Mouse (Mus musculus) WW6 (cell line): ENCODE measurements around the gene Ctse.

Source experiments
- DNase-seq: peaks from one replicate; pipeline ENCODE4 v3.0.0-alpha.2; 2013; ENCODE audit warnings: low read depth, low spot score

Gene Ctse

DNA sequence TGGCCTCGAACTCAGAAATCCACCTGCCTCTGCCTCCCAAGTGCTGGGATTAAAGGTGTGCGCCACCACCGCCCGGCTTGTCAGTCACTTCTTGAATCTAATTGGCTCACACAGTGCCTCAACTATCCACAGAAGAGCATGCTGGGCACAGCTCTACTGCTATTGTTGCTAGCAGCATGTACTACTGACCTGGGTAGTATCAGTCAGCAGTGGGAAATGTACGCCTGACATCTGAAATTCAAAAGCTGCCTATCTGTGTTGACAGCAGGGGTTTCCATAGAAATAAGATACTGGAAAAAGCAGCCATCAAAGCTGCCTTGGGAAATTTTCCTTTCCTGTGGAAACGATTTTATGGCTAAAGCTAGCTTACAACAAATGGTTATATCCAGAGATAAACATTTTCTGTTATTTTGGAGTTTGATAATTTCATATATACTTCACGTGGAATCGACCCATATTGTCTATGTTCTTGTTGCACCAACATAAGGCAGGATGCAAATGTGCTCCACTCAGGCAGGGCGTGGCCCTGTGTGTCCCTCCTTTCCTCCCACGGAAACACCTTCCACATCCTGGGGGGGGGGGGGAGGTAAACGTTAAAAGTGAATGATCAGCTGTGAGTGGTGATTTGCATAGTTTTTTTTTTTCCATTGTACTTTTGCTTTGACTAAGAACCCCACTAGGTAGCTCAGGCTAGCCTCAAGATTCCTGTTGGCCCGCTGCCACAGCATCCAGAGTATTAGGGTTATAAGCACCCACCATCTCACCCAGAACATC is 14.8 kb downstream of the Ctse start:
- no peak for DNase-seq

DNA sequence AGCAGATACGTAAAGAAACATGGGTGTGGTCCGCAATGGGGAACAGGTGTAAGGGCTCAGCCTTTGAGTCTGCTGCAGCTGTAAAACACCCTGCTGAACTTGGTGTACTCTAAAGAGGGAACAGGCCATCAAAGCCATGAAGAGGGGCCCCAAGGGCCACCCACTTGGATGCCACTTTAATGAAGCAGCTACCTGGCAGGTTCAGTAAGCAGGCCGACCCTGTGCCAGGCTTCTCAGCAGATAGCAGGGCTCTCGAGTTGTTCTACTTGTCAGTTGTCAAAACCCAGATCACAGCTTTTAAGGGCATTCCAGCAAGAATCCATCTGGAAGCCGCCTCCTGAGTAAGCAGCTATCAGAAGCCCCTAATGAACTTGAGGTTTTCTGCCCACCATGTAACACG is 17.5 kb downstream of the Ctse start:
- DNase-seq: no peak

- DNase-seq: peak; percentile 90
Observed at GRCm38 (mm10) chr1:131657945-131658354, 19.8 kb downstream of the Ctse start.

DNA sequence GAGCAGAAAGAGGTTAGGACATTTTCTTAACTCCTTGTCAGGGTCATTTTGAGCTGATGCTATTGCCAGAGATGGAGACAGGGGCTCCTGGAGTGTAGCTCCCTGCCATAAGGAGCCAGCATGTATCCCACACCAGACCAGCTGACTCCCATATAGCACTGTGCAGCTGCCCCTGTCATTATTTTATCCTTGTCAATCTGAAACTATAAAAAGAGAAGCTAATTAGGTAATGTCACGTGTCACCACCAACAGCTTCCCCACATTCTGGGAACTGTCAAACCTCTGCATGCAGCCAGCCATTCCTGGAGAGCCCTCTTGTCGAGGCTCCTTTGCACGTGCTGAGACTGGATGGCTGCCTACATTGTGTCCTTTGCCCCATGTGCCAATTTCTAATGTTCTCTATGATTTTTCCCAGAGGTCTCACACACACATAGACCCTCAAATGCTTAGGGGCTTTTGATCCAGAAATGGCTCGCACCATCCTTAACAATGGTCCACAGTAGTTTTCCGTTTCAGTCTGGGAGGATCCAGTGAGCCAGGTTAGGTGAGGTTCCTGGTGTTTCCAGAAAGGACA is 21.5 kb downstream of the Ctse start:
- DNase-seq: no peak

GRCm38 (mm10) chr1:131660266-131660665 is 22.2 kb downstream of the Ctse start:
- DNase-seq: no peak

DNA sequence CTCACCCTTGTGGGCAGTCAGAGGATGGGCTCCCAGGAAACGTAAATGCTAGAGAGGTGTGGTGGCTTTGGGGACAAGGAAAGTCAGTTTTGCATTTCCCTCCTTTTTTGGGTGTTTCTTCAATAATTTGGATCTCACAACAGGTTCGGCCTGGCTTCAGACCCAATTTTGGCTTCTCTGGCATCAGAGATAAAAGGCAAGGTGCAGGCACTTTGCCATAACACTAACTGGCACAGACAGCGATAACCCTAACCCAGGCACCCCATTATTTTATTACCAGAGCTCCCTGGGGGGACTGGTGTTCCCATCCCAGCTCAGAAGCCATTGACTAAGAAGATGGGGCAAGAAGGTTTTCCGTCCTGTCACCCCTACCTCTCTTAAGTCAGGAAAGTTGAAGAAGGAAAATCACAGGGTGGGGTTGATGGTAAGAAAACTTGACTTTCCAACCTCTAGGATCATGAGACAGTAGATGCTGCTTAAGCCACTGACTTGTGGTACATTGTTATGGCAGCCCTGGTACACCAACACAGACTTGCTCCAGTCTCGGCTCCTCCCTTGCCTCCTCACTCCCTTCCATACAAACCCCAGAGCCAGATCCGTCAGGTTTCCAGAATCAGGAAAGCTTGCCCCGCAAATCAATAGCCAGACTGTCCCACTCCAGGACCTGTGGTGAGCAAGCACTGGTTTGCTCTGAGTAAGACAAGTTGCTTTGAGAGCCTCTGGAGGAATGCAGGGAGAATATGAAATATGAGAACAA is 22.8 kb downstream of the Ctse start:
- DNase-seq: no peak

DNA sequence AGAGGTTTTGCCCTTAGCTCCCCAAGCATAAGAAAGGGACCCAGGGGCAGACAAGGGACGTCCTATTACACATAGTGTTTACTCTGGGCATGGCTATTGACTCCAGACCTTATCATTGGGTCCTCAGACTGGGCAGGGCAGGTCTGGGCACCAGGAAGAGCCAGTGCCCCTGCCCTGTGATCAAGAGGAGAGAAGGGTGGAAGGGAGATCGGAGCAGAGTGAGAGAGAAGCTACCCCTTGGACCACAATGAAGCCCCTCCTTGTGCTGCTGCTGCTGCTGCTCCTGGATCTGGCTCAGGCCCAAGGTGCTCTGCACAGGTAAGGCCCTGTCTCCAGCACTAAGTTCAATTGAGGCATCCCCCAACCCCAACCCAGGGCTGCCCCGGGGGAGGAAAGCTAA is 23.6 kb downstream of the Ctse start:
- DNase-seq: no peak

- no peak for DNase-seq
Observed at GRCm38 (mm10) chr1:131663286-131663995, 25.3 kb downstream of the Ctse start.

DNA sequence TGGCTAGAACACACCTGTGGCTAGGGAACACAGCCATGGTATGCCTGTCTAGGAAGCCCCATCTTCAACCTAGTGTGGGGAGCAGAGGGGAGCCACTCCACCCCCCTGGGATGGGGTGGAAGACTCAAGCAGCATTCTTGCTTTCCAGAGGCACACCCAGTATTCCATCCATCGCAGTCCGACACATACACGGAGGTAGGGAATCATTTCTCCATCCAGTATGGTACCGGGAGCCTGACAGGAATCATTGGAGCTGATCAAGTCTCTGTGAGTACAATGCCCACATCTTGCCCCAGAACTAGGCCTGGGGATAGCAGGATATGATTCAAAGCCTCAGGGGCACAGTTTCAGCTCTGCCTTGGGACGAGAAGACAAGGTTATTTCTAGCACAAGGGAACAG is 26.0 kb downstream of the Ctse start:
- no peak for DNase-seq

DNA sequence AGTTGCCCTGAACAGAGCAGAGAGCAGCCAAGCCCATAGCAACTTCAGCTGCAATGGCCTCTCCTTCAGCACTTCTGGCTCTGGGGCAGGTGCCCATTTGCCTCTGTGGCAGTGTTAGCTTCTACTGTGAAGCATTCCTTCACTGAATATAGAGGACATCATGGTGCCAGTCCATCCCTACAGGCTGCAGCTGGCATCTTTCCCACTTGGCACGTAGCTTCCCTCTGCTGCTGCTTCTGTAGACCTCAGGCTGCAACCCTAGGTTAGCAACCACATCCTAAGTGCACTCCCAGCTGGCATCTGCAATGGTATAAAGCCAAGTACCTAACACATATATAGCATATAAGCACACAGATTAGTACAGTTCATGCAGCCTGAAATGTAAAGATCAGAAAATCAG is 27.8 kb downstream of the Ctse start:
- DNase-seq: no peak

DNA sequence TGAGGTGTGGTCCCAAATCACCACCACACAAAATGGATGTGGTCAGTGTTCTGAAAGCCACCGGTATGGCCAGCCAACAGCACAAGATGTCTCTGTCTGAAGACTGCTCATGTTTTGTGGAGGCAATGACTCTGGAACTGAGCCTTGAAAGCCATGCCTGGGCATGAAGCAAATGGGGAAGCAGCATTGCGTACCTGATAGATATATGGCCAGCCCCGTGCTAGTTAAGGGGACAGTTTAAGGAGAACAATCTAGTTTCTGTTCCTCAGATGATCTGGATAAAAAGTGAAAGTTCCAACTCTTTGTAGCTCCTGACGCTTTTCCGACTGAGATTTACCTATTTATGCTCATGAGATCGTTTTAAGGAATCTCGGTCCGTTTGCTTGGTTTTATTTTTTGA is 33.0 kb downstream of the Ctse start:
- no peak for DNase-seq

DNA sequence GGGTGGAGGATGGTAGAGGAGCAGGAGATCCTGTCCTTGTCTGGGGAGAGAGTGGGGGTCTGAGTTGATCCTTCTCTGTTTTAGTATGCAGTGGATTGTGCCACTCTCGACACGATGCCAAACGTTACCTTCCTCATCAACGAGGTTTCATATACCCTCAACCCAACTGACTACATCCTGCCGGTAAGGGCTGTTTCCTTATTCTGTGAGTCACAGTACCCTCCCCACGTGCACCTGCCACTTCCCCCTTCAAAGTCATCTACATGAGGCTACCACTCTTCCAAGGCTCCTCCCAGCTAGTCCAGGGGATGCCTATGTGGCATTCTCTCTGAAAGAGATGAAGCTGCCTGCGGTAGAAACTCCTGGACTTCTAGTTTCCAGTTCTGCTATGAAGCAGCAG is 34.3 kb downstream of the Ctse start:
- DNase-seq: no peak

- DNase-seq: no peak
Observed at GRCm38 (mm10) chr1:131679644-131680043, 41.5 kb downstream of the Ctse start.

DNA sequence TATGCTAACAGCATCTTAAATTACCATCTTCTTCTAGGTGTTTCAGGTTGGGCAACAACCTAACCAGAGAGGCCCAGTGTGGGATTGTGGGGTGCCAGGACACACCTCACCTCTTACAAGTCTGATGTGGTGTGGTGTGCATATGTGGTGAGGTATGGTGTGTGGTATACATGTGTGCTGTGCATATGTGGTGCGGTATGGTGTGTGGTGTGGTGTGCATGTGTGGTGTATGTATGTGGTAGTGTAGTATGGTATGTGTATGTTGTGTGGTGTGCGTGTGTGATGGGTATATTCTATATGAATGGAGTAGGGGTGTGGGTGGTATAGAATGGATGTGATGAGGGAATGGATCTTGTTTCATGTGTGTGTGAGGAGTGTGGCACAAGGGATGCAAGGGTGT is 49.6 kb downstream of the Ctse start:
- no peak for DNase-seq

DNA sequence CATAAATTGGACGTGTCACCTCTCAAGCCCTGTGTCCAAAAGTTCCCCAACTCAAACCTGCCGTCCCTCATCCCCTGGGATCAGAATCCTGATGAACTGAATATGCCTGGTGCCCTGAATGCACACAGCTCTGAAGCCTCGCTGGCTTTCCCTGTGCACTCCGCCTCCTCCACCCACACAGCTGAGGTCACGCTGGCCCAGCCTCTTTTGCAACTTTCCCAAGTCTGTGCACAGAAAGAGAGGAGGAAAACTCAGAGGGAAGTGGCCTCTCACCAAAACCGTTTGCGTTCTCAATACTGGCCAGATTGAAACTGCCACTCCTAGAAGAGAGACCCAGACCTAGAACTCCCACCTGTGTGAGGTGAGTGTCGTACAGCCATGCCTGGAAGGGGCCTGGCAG is 50.4 kb downstream of the Ctse start, which contains the start of gene Rab7b:
Rab7b (plus strand) TSS at position 221 of the 400 bp plus-strand sequence.
- DNase-seq: no peak

GRCm38 (mm10) chr1:131689016-131689415 is 50.9 kb downstream of the Ctse start:
- DNase-seq: no peak

- DNase-seq: no peak
Observed at GRCm38 (mm10) chr1:131689899-131690298, 51.8 kb downstream of the Ctse start.

DNA sequence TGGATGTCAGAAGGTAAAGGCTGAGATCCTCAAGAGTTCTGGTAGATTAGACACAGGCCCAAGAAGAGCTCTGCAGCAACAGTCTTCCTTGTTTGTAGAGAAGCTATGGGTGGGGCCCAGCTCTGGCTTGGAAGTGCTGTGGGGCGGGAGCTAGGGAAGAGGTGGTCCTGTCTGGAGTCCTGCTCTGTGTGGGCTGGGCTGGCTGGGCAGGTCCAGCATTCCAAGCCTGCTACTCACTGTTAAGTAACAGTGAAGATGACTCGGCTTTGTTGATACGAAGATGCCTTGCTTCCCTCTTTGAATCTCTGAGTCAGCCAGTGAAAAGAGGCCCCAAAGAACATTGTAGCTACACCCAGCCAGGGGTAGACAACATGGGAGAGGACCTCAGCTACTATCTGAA is 52.3 kb downstream of the Ctse start:
- DNase-seq: no peak

- DNase-seq: no peak
Observed at GRCm38 (mm10) chr1:131691356-131691755, 53.2 kb downstream of the Ctse start.

GRCm38 (mm10) chr1:131695308-131695707 is 57.2 kb downstream of the Ctse start:
- DNase-seq: no peak

GRCm38 (mm10) chr1:131696325-131696724 is 58.2 kb downstream of the Ctse start:
- no peak for DNase-seq

DNA sequence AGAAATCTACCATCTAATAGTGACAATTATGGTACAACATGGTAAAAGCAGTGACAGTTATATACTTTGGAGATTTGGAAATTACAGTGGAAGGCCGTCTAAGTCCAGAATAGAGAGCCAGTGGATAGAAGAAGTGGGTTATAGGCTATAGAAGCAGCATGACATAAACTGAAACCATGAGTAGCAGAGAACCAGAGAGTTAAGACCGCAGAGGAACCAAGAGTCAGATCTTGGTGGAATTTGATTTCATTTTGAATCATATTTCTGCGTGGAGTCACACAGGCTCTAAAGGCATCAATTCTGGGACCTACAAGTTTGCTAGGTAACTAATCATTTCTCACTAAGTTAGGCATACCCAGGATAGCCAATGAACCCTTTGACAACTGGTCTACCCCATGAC is 60.7 kb downstream of the Ctse start:
- no peak for DNase-seq
